Mouse (Mus musculus): ENCODE measurements around the gene Rgl1. TPM values are rescaled to one million over a fixed set of nuclear protein-coding genes. Genes with fewer than 3 reads are reported as not detected.
A peak's percentile ranks its signal among the peaks of the same experiment; 100 is the strongest.

Gene Rgl1
- total and polyA plus RNA-seq, 2 experiments from 2014 or later: 22.5 to 27.8 TPM

DNA sequence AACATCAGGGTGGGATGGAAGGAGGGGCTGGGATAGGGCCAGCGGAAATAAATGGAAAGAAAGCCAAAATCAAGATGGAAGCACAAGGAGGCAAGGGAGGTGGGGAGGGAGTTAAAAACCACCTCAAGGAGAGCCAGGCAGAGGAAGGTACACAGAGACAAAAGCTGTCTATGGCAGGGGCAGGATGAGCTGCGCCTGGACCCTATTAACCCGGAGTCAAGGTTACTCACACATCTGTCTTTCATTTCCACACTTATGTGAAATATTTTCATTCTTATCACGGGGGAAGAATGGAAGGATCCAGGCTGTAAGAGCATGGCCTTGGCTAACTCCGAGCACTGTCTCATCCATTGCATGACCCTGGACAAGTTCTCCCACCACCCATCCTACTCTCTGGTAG lies 202.9 kb downstream of the Rgl1 start:
- WGBS: 88% methylated on average over 5 of the region's 5 CpGs
- H3K36me3 ChIP-seq (ENCODE audit: insufficient read depth): no peaks in the 10 kb centered on the region

DNA sequence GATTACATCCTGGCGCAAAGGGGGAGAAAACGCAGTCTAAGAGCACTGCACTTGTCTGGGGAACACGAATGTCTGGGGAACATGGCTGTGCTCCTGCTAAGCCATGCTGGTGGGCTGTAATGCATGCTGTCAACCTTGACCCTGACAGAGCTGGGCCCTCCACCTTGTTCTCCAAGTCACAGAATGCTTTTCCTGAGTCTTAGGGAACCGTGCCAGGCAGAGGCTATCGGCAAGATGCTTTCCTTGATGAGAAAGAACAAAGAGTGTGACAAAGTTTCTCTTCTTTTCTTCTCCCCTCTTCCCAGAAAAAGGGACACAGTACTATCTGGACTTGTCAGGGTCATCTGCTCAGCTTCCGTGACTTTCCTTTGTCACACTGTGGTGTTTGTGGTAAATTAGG lies 203.3 kb downstream of the Rgl1 start:
- ATAC-seq: no peak
- Histone ChIP-seq H3K27ac (ENCODE audit: low read depth, low read length) (no peak overlapping the region), H3K4me3 (ENCODE audit: low read depth, low read length) (no peak overlapping the region), H3K4me2 (ENCODE audit: low read depth) (no peak overlapping the region), H3K36me3 (ENCODE audit: insufficient read depth) (no peaks in the 10 kb centered on the region), H3K27me3 (ENCODE audit: insufficient read depth, low read length) (no peaks in the 10 kb centered on the region), H3K9me3 (ENCODE audit: low read length) (no peaks in the 10 kb centered on the region), H3K9ac (no peak overlapping the region), H3K4me1 (ENCODE audit: insufficient read depth) (no peaks in the 10 kb centered on the region)
- 77% methylated on average over 6 of the region's 6 CpGs for WGBS
- DNase-seq: no peak
- TF ChIP-seq CTCF (IDR thresholded peaks at IDR 0.05; ENCODE audit: low read depth): no peak

More for the DNA sequence above, 202.9 kb downstream of the Rgl1 start:
- Histone ChIP-seq H3K4me3 (ENCODE audit: low read depth, low read length) (no peak overlapping the region), H3K4me1 (ENCODE audit: insufficient read depth) (no peaks in the 10 kb centered on the region), H3K27me3 (ENCODE audit: insufficient read depth, low read length) (no peaks in the 10 kb centered on the region), H3K4me2 (ENCODE audit: low read depth) (no peak overlapping the region), H3K9me3 (ENCODE audit: low read length) (no peaks in the 10 kb centered on the region), H3K9ac (no peak overlapping the region), H3K27ac (ENCODE audit: low read depth, low read length) (no peak overlapping the region)
- DNase-seq (no peak), ATAC-seq (no peak)
- no peak for TF ChIP-seq CTCF (IDR thresholded peaks at IDR 0.05; ENCODE audit: low read depth)

DNA sequence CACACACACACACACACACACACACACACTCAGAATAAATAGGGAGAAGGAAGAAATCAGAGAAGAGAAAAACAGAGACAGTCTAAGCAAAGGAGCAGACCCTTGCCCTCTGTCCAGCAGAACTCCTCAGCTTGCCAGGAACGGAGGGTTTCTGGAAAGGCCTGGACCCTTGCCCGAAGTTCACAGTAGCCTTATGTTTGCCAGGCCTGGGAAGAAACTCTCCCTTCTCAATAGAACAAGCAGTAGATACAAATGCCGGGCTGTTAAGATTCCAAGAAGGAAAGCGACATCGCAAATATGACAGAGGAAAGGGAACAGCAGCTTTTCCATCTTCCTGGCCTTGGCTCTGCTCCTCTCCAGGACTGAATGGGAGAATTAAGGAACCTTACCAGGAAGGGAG lies 205.7 kb downstream of the Rgl1 start:
- no peaks in the 10 kb centered on the region for H3K4me1 ChIP-seq (ENCODE audit: insufficient read depth)
- no peak; the same call in 1 of the 2 replicates for ATAC-seq
- H3K9me3 ChIP-seq (ENCODE audit: low read length): no peaks in the 10 kb centered on the region
- TF ChIP-seq CTCF (IDR thresholded peaks at IDR 0.05; ENCODE audit: low read depth): no peak
- no peak overlapping the region for H3K4me2 ChIP-seq (ENCODE audit: low read depth)
- no peak overlapping the region for H3K4me3 ChIP-seq (ENCODE audit: low read depth, low read length)
- WGBS: 45% methylated on average over 5 of the region's 5 CpGs
- no peak overlapping the region for H3K9ac ChIP-seq
- no peaks in the 10 kb centered on the region for H3K36me3 ChIP-seq (ENCODE audit: insufficient read depth)
- peak; percentile 53 for DNase-seq
- H3K27me3 ChIP-seq (ENCODE audit: insufficient read depth, low read length): no peaks in the 10 kb centered on the region
- H3K27ac ChIP-seq (ENCODE audit: low read depth, low read length): peak overlapping the region; percentile 42

DNA sequence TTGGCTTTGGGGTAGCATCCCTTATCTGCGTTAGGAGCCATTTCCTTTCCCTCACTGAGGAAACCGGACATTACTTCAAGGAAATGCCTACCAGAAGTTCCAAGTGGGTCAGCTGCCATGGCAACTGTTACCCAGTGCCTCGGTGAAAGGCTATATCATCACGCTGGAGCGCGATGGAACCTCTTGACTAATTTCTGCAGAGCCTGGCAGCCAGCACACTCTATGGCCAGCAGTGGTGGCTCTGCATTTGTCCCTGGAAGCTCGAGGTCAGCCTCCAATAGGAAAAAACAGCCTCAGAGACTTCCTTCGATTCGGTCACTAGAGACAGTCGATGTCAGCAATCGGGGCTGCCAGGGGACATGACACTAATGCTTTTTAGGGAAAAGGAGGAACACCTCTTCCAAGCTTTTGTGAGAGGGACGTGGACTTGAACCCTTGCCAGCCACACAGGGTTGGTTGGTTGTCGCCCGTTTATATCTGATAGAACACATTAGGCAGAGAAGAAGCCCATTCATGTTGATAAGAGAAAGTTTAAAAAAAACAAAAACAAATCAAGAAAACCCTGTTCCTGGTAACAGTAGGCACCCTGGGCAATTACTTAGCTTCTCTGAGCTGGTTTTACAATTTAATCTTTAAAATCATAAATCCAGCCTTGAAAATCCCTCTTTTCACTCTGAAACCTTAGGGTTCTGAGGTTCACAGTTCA lies 209.4 kb downstream of the Rgl1 start:
- H3K4me2 ChIP-seq (ENCODE audit: low read depth): no peak overlapping the region
- TF ChIP-seq CTCF (IDR thresholded peaks at IDR 0.05; ENCODE audit: low read depth): no peak
- no peaks in the 10 kb centered on the region for H3K4me1 ChIP-seq (ENCODE audit: insufficient read depth)
- no peaks in the 10 kb centered on the region for H3K9me3 ChIP-seq (ENCODE audit: low read length)
- peak; percentile 79 for ATAC-seq
- WGBS: 12% methylated on average over 14 of the region's 14 CpGs
- H3K4me3 ChIP-seq (ENCODE audit: low read depth, low read length): no peak overlapping the region
- H3K9ac ChIP-seq: no peak overlapping the region
- H3K36me3 ChIP-seq (ENCODE audit: insufficient read depth): peaks cover 6% of the 10 kb centered on the region; the same call in 1 of the 2 replicates
- H3K27me3 ChIP-seq (ENCODE audit: insufficient read depth, low read length): no peaks in the 10 kb centered on the region
- H3K27ac ChIP-seq (ENCODE audit: low read depth, low read length): peak overlapping the region; percentile 62
- DNase-seq: peak; percentile 57

DNA sequence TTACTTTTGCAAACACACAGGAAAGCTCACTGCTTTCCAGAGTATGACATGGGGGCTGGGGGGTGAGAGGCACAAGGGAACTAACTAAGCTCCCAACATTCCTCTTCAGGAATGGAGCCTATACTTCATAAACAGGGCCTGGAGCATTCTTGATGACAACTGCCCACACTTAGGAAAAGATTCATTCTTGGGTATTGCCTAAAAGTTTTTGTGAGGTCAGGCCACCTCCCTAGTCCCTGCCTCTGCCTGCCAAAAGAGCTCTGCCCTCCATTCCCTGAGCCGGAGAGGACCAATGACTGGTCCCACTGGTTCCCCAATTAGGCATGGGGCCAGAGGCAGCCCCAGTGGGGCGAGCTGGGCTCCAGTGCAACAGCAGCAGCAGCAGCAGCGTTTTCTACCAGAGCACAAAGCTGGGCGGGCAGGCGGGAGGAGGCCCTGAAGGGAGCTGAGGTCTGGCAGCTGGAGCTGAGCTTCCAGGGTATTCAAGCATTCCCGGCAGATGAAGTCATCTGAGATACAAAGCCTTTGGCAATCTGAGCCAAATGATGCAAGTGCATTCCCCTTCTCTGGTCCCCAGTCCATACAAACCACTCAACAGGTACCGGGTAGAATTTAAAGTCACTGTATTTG lies 210.1 kb downstream of the Rgl1 start:
- no peak overlapping the region for H3K4me2 ChIP-seq (ENCODE audit: low read depth)

DNA sequence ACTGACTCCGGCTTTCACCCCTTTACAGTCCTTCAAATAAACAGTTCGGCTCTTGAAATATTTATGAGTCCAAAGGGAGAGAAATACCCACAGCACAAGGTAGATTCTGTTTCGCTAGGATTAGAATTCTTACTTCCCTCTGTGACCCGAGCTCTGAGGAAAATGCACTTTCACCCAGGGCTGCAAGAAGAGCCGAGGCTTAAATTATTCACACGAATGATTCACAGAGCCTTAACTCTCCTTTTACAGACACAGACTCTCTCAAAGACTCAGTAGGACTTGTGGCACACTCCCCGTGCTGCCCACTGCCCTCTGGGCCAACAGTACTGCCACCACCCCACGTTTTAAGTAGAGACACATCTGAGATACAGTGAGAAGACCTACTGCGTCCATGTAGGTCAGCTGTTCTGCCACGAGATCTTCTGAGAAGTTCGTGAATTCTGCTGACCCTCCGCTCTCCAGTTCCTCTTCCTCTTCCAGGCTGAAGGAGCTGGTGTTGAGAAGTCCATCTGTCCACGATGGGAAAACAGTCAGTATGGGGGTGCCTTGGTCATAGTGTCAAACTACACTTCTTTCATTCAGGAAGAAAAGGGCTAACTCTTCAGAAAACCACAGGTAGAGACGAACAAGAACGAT lies 212.1 kb downstream of the Rgl1 start:
- H3K9ac ChIP-seq: no peak overlapping the region
- 72% methylated on average over 15 of the region's 15 CpGs for WGBS
- ATAC-seq (no peak), DNase-seq (no peak)
- H3K4me1 ChIP-seq (ENCODE audit: insufficient read depth): no peaks in the 10 kb centered on the region
- no peak overlapping the region for H3K27ac ChIP-seq (ENCODE audit: low read depth, low read length)
- no peak overlapping the region for H3K4me3 ChIP-seq (ENCODE audit: low read depth, low read length)
- TF ChIP-seq CTCF (IDR thresholded peaks at IDR 0.05; ENCODE audit: low read depth): no peak
- H3K9me3 ChIP-seq (ENCODE audit: low read length): no peaks in the 10 kb centered on the region
- no peak overlapping the region for H3K4me2 ChIP-seq (ENCODE audit: low read depth)
- no peaks in the 10 kb centered on the region for H3K27me3 ChIP-seq (ENCODE audit: insufficient read depth, low read length)
- peaks cover 9% of the 10 kb centered on the region; the same call in 1 of the 2 replicates for H3K36me3 ChIP-seq (ENCODE audit: insufficient read depth)

More for the DNA sequence above, 210.1 kb downstream of the Rgl1 start:
- peaks cover 9% of the 10 kb centered on the region; the same call in 1 of the 2 replicates for H3K36me3 ChIP-seq (ENCODE audit: insufficient read depth)
- no peaks in the 10 kb centered on the region for H3K9me3 ChIP-seq (ENCODE audit: low read length)
- H3K27me3 ChIP-seq (ENCODE audit: insufficient read depth, low read length): no peaks in the 10 kb centered on the region
- no peaks in the 10 kb centered on the region for H3K4me1 ChIP-seq (ENCODE audit: insufficient read depth)
- ATAC-seq (peak; percentile 92), DNase-seq (peak; percentile 71)
- no peak overlapping the region for H3K4me3 ChIP-seq (ENCODE audit: low read depth, low read length)
- H3K9ac ChIP-seq: no peak overlapping the region
- 13% methylated on average over 7 of the region's 7 CpGs for WGBS
- TF ChIP-seq CTCF (IDR thresholded peaks at IDR 0.05; ENCODE audit: low read depth): no peak
- peak overlapping the region; percentile 62 for H3K27ac ChIP-seq (ENCODE audit: low read depth, low read length)

DNA sequence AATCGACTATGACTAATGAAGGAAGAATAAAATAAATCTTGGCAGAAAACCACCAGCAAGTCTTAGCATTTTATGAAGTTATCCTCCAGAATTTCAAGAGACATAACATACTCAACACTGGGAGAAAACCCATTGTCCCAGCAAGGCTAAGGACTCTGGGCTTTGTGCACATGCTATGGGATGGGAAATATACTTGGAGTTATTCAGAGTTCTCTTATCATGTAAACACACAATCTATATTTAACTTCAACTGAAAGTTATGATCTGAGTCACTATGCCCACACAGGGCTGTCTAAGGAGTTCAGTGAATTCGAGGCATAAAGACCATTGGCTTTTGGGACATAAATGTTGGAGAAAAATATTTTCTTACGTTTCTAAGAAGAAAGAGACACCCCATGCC lies 215.2 kb downstream of the Rgl1 start:
- Histone ChIP-seq H3K4me3 (ENCODE audit: low read depth, low read length) (no peak overlapping the region), H3K27me3 (ENCODE audit: insufficient read depth, low read length) (no peaks in the 10 kb centered on the region), H3K4me2 (ENCODE audit: low read depth) (no peak overlapping the region), H3K36me3 (ENCODE audit: insufficient read depth) (peaks cover 11% of the 10 kb centered on the region; the same call in 1 of the 2 replicates), H3K4me1 (ENCODE audit: insufficient read depth) (no peaks in the 10 kb centered on the region), H3K9ac (no peak overlapping the region), H3K9me3 (ENCODE audit: low read length) (no peaks in the 10 kb centered on the region), H3K27ac (ENCODE audit: low read depth, low read length) (no peak overlapping the region)
- TF ChIP-seq CTCF (IDR thresholded peaks at IDR 0.05; ENCODE audit: low read depth): no peak
- DNase-seq (no peak), ATAC-seq (no peak)
- 82% methylated on average over 3 of the region's 3 CpGs for WGBS

Data from forebrain, postnatal 0 days (tissue).